Mouse (Mus musculus): ENCODE measurements around the gene Dolpp1.

The Dolpp1 gene

DNA sequence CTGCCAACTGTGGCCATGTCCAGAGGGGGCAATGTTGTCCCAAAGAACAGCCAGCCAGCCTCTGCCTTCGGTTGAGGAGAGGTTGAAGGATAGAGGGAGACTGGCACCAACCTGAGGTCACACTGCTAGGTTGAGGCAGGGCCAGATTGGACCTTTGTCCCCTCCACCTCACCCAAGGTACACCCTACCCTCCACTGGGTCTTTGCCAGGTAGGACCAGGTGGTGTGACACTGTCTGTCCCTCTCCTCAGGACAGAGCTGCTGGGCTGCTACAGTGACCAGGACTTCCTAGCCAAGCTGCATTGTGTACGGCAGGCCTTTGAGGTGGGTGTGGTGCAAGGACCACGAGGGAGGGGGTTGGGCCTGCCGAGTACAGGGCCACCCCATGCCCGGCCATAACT is 14.3 kb upstream of the Dolpp1 start:
- in situ Hi-C loops (cut with MboI, MseI) = no loop called here

DNA sequence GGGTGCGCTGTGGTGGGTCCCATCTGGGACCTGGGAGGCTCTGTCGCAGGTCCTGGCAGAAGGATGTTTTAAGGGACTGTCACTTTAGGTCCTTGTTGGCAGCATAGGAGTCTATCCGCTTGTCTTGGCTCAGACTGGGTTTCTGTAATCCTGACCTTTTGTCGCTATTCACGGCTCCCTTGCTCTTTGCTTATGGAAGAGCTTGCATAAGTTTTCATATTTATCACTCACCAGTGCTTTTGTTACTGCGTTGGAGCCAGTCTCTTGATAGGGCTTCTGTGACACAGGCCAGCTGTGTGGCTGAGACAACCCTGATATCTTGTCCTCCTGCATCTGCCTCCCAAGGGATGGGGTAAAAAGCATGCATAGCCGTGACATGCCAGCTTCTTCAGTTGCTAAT is 12.7 kb upstream of the Dolpp1 start:
- in situ Hi-C loops (cut with MboI, MseI) = no loop called here

DNA sequence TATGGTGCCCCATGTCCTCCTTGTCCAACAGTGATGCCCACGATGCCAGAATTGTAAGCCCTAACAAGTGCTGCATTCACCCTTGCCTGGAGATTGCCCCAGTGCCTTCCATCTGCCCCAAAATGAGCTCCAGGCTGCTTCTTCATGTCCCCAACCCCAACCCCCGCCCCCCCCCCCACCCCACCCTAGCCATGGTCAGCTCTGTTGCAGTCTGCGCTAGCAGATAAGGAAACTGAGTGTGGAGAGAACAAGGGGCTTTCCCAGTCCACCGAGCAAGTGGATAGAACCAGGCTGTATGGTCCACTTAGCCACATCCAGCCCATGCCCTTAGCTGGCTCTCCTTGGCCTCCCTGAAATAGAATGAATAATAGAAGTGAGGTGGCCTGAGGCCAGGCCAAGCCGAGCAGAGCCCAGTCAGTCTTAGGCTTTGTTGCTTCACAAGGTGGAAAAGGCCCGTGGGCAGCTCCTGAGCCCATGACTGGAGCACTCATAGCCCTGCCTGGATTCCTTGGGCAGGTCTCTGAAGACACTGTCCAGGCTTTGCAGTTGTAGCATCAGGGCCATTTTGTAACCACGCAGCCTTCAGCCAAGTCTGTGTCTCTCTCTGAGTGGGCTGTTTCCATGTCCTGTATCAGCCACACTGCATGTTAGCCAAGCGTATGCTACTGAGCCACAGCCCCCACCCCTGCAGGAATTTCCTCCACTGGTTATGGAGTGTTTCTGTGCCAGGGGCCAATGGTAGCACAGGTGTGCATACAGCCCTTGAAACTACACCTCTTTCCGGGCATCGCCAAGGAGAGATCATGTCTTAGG is 11.3 kb upstream of the Dolpp1 start:
- in situ Hi-C loops (cut with MboI, MseI) = no loop called here

DNA sequence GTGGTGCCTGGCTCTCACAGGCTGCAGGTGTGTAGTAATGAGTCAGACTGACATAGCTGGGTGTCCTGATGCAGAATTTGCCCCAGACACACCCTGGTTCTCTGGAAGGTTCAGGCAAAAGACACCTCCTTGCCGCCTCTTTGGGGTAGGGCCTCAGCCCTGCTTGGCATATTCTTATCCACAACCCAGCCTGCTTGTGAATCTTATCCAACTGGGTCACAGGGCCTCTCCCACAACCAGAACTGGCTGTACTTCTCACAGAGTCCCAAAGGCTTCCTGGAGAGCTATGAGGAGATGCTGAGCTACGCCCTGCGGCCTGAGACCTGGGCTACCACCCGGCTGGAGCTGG is 10.7 kb upstream of the Dolpp1 start:
- in situ Hi-C loops (cut with MboI, MseI) = no loop called here

DNA sequence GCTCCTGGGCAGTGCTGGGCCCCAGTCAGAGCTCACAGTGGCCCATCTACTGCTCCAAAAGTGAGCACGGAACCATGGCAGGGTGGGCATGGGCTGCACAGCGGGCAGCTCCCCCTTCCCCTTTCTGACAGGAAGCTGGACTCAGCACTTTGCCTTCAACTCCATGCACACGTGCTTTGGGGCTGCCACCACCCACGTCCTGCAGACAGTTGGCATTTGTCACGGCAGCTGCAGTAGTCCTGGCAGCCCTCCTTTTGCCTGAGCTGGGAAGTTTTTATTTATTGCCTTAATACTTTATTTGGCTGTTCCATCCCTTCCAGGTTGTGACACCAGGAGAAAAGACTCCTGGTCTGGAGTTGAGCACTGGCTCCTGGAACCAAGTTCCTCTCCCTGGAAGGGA is 7.2 kb upstream of the Dolpp1 start:
- in situ Hi-C loops (cut with MboI, MseI) = no loop called here

DNA sequence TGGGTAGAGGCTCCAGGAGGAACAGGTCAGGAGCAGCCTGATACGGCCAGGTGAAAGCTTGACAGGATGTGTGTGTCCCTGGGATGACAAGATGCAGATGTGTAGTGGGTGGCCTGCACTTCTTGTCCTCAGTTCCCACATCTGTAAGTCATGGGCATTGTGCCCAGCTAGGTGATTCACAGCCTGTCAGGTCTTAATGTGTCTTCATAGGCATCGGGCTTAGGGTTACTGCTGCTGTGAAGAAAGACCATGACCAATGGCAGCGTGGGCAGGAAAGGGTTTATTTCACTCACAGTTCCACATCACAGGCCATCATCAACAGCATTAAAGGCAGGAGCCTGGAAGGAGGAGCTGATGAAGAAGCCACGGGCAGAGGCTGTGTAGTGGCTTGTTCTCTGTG is 6.5 kb upstream of the Dolpp1 start:
- in situ Hi-C loops (cut with MboI, MseI) = no loop called here

DNA sequence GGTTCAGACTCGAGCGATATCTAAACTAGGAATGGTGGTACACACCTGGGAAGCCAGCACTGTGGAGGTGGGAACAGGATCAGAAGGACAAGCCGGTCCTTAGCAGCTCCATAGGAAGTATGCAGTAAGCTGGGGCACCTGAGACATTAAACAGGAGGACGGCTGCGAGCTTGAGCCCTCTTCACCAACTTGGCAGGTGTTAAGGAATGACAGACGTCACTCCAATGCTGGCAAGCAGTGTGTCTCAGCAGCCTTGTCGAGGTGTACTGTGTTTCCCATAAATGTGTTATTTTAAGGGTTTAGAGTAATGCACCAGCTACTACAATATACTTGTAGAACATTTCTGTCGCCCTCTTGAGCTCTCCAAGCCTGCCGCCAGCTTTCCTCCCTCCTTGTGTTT is 5.1 kb upstream of the Dolpp1 start:
- in situ Hi-C loops (cut with MboI, MseI) = no loop called here

DNA sequence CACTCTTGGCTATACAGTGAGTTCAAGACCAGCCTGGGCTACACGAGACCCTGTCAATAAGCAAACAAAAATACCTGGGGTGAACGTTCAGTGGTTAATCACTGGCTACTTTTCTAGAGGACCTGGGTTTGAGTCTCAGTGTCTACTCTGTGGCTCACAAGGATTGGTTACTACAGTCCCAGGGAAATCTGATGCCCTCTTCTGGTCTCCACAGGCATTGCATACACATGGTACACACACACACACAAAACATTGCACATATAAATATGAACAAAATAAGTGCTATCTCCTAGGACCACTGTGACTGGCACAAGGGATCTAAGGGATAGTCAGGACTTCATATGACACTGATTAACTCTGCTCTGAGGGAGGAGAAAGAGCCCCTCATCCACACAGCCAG is 3.1 kb upstream of the Dolpp1 start:
- in situ Hi-C loops (cut with MboI, MseI) = no loop called here

DNA sequence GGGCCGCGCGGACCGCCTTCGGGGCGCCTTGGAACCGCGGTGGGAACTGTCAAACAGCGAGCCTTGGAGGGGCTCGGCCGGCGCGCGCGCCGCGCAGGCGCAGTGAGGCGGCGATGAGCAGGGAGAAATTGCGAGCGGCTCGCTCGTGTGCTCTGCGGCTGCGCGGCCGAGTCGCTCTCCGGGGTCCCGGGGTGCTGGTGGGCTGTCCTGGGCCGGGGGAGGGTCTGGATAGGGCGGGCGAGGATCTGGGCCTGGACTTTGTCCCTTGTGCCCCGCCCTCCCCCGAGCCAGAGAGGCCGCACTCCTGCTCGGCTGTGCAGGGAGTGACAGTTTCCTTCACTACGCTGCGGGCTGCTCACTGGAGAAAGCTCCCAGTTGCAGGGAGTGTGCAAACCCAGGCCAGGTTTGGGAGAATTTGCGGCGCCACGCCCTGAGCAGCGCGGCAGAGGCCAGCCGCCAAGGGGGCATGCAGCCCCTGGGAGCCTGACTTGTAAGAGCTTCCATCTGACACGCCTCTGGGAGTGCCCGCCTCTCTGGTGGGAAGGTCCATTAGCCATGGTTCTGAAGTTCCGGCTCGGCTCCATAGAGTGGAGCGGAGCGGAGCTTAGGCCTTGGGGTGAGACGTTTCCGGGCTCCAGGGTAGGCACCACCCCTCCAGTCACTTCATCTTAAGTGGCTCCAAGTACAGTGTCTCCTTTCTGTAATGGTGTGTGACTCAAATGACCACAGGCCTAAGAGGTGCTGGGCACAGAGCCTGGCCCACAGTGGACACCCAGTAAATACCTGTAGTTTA is 719 bp downstream of the Dolpp1 start:
- in situ Hi-C loops (cut with MboI, MseI) = no loop called here

DNA sequence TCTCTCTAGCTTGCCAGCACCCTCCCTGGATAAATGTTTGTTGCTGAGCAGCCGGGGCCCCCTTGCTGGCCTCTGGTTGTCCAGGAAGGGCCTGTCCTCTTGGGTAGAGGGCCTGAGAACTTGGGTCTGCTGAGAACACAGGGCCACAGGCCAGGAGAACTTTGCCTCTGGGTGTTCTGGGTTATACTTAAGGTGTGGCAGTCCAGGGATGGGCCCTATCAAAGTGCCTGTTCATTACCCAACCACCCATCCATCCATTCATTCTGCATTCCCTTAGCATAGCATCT is 1.3 kb downstream of the Dolpp1 start:
- in situ Hi-C loops (cut with MboI, MseI) = no loop called here

DNA sequence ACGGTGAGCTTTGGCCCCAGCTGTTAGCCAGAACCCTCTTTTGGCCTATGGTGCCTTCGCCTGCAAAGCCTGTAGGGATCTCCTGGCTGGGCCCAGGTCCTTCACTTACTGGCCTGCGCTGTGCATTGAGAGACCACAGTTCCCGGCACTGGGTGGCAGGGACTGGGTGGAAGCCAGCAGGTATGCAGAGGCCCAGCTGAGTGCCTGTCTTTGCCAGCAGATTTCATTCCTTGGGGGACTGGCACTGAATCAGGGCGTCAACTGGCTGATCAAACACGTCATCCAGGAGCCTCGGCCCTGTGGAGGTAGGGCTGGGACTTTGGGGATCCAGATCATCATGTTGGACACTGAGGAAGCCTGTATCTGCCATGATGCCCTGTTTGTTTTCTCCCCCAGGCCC is 3.7 kb downstream of the Dolpp1 start:
- in situ Hi-C loops (cut with MboI, MseI) = no loop called here

DNA sequence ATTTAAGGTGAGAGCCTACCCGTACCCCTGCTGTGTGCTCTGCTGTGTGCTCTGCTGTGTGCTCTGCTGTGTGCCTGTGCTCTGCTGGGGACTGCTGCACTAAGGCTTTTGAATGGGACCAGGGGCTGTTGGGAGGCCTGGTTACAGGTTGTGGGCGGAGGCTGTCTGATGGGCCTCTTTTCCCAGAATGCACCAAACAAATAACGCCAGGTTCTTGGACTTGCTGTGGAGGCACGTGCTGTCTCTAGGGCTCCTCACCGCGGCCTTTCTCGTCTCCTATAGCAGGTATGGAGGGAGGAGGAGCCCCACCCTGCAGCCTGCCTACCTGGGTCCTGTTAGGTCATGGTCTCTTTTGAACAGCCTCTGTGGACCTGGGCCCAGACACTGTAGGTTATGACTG is 4.2 kb downstream of the Dolpp1 start:
- in situ Hi-C loops (cut with MboI, MseI) = no loop called here

DNA sequence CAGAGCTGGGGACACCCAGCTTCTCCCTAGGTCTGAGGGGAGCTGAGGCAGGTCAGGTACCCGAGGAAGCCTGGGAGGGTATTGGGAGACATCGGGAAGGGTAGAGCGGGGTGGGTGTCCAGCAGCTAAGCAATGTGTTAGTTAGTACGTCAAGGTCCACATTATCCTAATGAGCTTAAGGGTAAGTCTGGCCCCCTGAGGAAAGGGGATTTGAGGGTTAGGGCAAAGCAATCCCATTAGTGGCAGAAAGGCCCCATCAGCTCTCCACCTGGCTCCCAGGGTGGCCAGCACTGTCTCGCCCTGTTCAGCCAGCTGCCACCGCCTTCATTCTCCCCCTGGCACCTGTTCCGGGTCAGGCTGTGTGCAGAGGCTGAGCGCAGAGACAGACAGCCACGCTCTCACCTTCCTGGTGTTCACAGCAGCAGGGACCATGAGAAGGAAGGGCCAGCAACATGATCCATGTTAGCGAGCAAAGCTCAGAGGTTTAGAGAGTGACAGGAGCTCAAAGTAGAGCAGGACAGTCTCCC is 6.0 kb downstream of the Dolpp1 start:
- in situ Hi-C loops (cut with MboI, MseI) = no loop called here

DNA sequence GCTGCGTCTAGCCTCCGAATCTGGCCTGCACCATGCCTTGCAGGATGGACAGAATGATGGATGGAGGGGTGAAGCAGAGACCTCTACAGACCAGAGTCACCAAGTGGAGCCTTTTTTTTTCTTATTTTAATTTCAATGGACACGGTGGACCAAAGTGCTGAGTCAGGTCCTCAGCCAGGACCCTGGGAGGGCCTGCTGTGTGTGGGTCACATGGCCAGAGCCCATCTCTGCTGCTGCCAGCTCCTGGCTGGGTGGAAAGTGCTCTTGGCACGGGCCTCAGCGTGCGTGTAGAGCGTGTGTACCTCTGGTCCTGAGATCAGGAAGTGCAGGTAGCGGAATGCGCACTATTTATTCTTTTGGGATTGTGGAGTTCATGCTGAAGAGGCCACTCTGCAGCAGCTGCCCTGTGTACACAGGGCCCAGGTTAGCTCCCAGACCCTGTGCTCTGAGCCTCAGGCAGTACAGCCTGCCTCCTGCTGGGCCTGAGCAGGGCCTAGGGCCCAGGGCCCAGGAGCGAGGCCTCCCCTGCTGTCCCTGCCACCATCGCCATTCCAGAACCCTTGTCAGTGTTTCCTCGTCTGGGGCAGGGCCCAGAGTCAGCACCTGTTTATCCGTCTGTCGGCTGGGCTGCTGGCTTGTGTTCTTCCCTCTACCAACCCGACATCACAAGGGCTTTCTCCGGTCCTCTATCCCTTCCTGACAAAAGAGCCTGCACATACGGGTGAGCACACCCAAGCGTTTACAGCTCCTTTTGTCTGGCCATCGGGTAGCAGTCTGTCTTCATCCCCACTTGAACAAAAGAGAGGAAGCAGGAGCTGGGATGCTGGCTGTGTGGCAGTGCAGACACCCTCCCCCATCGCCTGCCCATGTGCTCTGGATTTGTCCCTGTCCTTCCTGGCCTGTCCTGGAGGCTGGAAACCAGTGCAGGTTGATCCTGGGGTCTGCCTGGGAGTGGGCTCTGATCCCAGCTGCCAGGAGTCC is 7.4 kb downstream of the Dolpp1 start:
- in situ Hi-C loops (cut with MboI, MseI) = no loop called here

DNA sequence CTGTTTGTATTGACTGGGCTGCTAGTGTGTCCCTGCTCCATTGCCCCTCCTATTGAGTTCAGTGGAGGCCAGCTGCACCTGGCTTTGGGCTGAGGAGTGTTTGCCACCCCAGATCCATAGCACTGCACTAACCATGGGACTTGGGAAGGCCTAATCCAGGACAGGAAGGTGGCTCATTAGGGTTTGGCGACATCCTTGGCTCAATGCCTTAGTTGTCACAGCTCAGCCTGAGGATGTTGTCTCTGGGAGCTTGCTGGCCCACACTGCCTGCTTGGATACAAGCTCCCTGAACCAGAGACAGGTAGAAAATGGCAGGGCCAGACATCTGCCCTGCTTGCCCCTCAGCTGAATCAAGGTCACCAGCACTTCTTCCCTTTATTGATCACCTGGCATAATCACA is 9.5 kb downstream of the Dolpp1 start:
- in situ Hi-C loops (cut with MboI, MseI) = no loop called here

DNA sequence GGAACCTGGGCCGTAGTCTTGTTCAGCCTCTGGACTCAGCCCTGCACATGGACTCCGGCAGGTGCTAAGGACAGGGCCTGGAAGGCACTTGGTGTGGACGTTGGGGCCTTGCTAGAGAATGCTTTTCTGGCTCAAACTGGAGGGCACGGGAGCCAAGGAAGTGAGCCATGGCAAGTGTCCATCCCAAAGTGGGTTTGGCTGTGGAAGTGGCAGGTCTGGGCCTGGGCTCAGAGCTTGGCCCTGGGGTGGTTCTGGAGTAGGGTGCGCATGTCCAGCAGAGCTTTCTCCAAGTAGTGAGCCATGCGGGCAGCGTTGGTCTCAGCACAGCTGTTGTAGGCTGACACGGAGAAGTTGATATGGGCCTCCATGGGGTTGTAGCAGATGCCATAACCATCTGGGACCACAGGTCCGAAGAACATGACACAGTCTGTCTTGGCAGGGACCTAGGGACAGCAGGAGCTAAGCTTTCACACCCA is 10.3 kb downstream of the Dolpp1 start:
- in situ Hi-C loops (cut with MboI, MseI) = no loop called here

DNA sequence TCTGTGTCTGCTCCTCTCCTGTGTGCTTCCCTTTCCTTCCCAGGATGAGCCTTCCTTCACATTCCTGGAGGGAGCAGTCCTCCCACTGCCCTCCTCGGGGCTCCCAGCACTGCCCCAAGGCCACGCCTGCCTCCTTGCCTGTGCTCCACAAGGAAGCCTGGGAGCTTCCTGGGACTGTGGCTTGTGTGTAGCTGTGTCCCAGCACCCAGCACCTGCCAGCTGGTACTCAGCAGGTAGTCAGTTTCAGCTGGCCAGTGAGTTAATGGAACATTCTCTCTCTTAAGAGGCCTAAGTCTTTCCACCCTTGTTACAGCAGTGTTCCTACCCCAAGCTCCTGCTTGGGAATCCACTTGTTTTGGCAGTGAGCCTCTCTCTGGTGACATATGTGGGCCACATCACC is 10.8 kb downstream of the Dolpp1 start:
- in situ Hi-C loops (cut with MboI, MseI) = no loop called here

DNA sequence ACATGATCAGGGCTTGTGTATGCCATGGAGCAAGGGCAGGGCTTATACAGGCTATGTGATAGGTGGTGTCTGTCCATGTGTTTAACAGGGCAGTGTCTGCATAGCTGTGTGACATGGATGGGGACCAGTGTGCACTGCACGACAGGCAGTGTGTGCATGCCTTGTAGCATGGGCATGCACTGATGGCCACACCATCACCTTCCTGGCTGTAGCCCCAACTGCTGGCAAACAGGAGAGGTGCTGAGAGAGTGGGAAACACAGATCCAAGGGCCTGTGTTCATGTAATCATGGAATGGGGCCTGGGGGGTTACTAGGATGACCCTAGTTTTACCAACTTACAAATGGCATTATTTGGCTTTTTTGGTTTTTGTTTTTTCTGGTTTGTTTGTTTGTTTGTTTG is 11.8 kb downstream of the Dolpp1 start:
- in situ Hi-C loops (cut with MboI, MseI) = no loop called here

DNA sequence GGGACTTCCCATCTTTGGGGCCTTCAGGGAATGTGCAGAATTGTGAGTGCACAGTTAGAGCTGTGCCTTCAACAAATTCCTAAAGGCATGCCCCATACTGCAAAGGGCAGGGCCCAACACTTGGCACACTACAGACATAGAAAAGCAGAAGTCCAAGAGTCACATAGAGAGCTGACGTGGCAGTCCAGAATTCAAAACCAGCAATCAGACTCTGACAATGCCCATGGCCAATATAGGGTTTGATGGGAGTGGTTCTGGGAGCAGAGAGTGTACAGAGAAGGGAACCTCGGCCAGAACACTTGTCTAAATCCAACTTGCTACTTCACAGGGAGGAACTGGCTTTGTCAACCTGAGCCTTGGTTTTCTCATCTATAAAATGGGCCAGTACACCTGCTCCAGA is 15.2 kb downstream of the Dolpp1 start:
- in situ Hi-C loops (cut with MboI, MseI) = no loop called here

DNA sequence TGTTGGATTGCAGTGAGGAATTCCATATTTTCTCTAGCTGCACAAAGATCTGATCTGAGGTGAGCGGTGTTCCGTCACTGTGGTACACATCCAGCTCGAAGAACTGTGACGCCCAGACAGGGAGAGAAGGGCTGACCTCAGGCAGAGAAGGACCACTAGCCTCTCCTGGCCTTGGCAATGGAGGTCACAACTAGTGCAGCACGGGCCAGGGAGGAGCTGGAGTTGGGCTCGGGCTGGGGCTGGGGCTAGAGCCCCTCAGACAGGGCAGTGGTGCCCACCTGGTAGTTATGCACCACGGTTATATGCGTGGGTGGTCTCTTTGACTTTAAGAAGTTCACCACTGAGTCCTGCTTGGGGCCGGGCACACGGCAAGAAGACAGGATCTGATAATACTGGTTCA is 15.7 kb downstream of the Dolpp1 start:
- in situ Hi-C loops (cut with MboI, MseI) = no loop called here

DNA sequence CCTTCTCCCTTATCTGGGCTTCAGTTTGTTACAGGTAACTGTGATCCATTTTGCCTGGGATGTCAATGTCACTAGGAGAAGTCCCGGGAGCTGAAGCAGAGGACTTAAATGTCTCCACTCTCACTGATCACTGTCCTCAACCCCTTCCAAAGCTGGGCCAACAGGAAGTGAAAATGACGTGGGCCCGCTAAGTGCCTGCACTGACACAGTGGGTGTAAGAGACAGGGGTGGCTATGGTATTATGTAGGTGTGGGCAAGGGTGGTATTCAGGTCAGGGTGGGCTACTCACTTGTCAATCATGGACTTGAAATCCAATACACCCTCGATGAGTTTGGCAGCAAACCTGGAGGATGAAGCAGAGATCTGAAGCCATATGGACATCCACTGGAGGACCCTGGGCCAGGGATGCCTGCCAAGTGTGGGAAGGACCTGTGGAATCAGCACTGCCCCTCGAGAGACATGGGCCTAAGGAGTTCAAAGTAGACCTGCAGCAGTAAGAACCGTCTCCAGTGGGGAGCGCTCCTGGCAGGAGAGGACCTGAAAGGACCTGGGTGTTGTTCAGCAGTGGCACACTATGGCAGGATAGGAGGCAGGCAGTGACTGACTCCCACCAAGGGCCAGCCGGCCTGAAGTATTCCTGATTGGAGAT is 16.5 kb downstream of the Dolpp1 start:
- in situ Hi-C loops (cut with MboI, MseI) = no loop called here
